Mouse (Mus musculus): ENCODE results near the gene Olfr679. TPM values are rescaled to one million over a fixed set of nuclear protein-coding genes. Genes with fewer than 3 reads are reported as not detected.
"Not testable (repeated sequence)": the region's sequence is repeated elsewhere in the genome, so short reads cannot be mapped to it uniquely, and the experiment has no call there.

Olfr679 gene
- not detected in 2 replicates for total RNA-seq (2014; fragmentation: Nextera tagmentation)
- not detected in 2 replicates for total RNA-seq (2017)

GRCm38 (mm10) chr7:105080905-105081304 lies at the start of gene Olfr679:
Olfr679 (plus strand) TSS chr7:105081205.
- no peak for ATAC-seq (replicated peaks; ENCODE audit: low FRiP score, low TSS enrichment, poor library complexity, severe bottlenecking)

DNA sequence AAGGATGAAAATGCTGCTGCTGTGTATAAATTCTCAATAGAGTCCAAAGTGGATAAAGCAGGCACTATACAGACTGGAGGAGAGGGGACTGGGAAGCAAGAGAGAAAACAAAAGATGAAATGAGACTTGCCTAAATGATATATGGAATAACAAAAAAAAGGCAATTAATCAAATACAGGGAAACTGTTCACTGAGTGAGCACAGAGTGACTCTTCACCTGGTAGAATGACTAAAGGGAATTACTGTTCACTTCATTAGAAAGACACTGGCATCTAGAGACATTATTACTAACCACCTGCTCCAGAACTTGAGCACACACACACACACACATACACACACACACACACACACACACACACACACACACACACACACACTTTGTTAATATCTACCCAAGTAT lies 48.6 kb upstream of the Olfr679 start, which contains the start of gene Olfr676:
Olfr676 (plus strand) TSS at position 301 of the 400 bp plus-strand sequence.
- no peak for ATAC-seq (replicated peaks; ENCODE audit: low FRiP score, low TSS enrichment, poor library complexity, severe bottlenecking)

GRCm38 (mm10) chr7:105033836-105034235 lies 47.2 kb upstream of the Olfr679 start:
- not testable (repeated sequence) for ATAC-seq (replicated peaks; ENCODE audit: low FRiP score, low TSS enrichment, poor library complexity, severe bottlenecking)

- no peak for ATAC-seq (replicated peaks; ENCODE audit: low FRiP score, low TSS enrichment, poor library complexity, severe bottlenecking)
Observed at GRCm38 (mm10) chr7:105058951-105059350, 22.1 kb upstream of the Olfr679 start.

- ATAC-seq (replicated peaks; ENCODE audit: low FRiP score, low TSS enrichment, poor library complexity, severe bottlenecking) = no peak
Observed at GRCm38 (mm10) chr7:105064175-105064574, 16.8 kb upstream of the Olfr679 start, which contains the start of gene Olfr678. Olfr678 (plus strand) TSS chr7:105064475.

- not testable (repeated sequence) for ATAC-seq (replicated peaks; ENCODE audit: low FRiP score, low TSS enrichment, poor library complexity, severe bottlenecking)
Observed at GRCm38 (mm10) chr7:105092717-105093116, 11.7 kb downstream of the Olfr679 start, which contains the start of gene Olfr680-ps1. Olfr680-ps1 (minus strand) TSS chr7:105092817.

GRCm38 (mm10) chr7:105116536-105116935 lies 35.5 kb downstream of the Olfr679 start, which contains the start of gene Olfr681:
Olfr681 (plus strand) TSS chr7:105116836.
- ATAC-seq (replicated peaks; ENCODE audit: low FRiP score, low TSS enrichment, poor library complexity, severe bottlenecking) = no peak

Other genes starting within 250 kb of the Olfr679 start
- not detected in 2 replicates for gene Usp17lb, start 238.6 kb upstream of the Olfr679 start, total RNA-seq (2014; fragmentation: Nextera tagmentation)
- gene Usp17lb, start 238.6 kb upstream of the Olfr679 start, total RNA-seq (2017) = not detected in 2 replicates
- not detected in 2 replicates for gene Usp17la, start 224.2 kb upstream of the Olfr679 start, total RNA-seq (2014; fragmentation: Nextera tagmentation)
- not detected in 2 replicates for gene Usp17la, start 224.2 kb upstream of the Olfr679 start, total RNA-seq (2017)
- gene Olfr665, start 203.2 kb upstream of the Olfr679 start, total RNA-seq (2014; fragmentation: Nextera tagmentation) = not detected in 2 replicates
- not detected in 2 replicates for gene Olfr665, start 203.2 kb upstream of the Olfr679 start, total RNA-seq (2017)
- not detected in 2 replicates for gene Olfr666, start 185.3 kb upstream of the Olfr679 start, total RNA-seq (2014; fragmentation: Nextera tagmentation)
- not detected in 2 replicates for gene Olfr666, start 185.3 kb upstream of the Olfr679 start, total RNA-seq (2017)
- gene Olfr667, start 159.7 kb upstream of the Olfr679 start, total RNA-seq (2014; fragmentation: Nextera tagmentation) = not detected in 2 replicates
- gene Olfr667, start 159.7 kb upstream of the Olfr679 start, total RNA-seq (2017) = not detected in 2 replicates
- gene Olfr668, start 153.1 kb upstream of the Olfr679 start, total RNA-seq (2014; fragmentation: Nextera tagmentation) = not detected in 2 replicates
- gene Olfr668, start 153.1 kb upstream of the Olfr679 start, total RNA-seq (2017) = not detected in 2 replicates
- not detected in 2 replicates for gene Olfr669, start 147.0 kb upstream of the Olfr679 start, total RNA-seq (2014; fragmentation: Nextera tagmentation)
- not detected in 2 replicates for gene Olfr669, start 147.0 kb upstream of the Olfr679 start, total RNA-seq (2017)
- not detected in 2 replicates for gene Olfr670, start 118.6 kb upstream of the Olfr679 start, total RNA-seq (2014; fragmentation: Nextera tagmentation)
- gene Olfr670, start 118.6 kb upstream of the Olfr679 start, total RNA-seq (2017) = not detected in 2 replicates
- gene Olfr671, start 102.1 kb upstream of the Olfr679 start, total RNA-seq (2014; fragmentation: Nextera tagmentation) = not detected in 2 replicates
- not detected in 2 replicates for gene Olfr671, start 102.1 kb upstream of the Olfr679 start, total RNA-seq (2017)
- gene Olfr672, start 79.2 kb upstream of the Olfr679 start, total RNA-seq (2014; fragmentation: Nextera tagmentation) = not detected in 2 replicates
- not detected in 2 replicates for gene Olfr672, start 79.2 kb upstream of the Olfr679 start, total RNA-seq (2017)
- gene Olfr675, start 52.7 kb upstream of the Olfr679 start, total RNA-seq (2014; fragmentation: Nextera tagmentation) = not detected in 2 replicates
- gene Olfr675, start 52.7 kb upstream of the Olfr679 start, total RNA-seq (2017) = not detected in 2 replicates
- gene Olfr676, start 48.5 kb upstream of the Olfr679 start, total RNA-seq (2014; fragmentation: Nextera tagmentation) = not detected in 2 replicates
- not detected in 2 replicates for gene Olfr676, start 48.5 kb upstream of the Olfr679 start, total RNA-seq (2017)
- gene Olfr677, start 29.8 kb upstream of the Olfr679 start, total RNA-seq (2014; fragmentation: Nextera tagmentation) = not detected in 2 replicates
- not detected in 2 replicates for gene Olfr677, start 29.8 kb upstream of the Olfr679 start, total RNA-seq (2017)
- not detected in 2 replicates for gene Olfr678, start 16.7 kb upstream of the Olfr679 start, total RNA-seq (2014; fragmentation: Nextera tagmentation)
- gene Olfr678, start 16.7 kb upstream of the Olfr679 start, total RNA-seq (2017) = not detected in 2 replicates
- not detected in 2 replicates for gene Olfr680-ps1, start 11.6 kb downstream of the Olfr679 start, total RNA-seq (2014; fragmentation: Nextera tagmentation)
- not detected in 2 replicates for gene Olfr680-ps1, start 11.6 kb downstream of the Olfr679 start, total RNA-seq (2017)
- gene Olfr681, start 35.6 kb downstream of the Olfr679 start, total RNA-seq (2014; fragmentation: Nextera tagmentation) = not detected in 2 replicates
- not detected in 2 replicates for gene Olfr681, start 35.6 kb downstream of the Olfr679 start, total RNA-seq (2017)
- gene Olfr683, start 65.8 kb downstream of the Olfr679 start, total RNA-seq (2014; fragmentation: Nextera tagmentation) = not detected in 2 replicates
- not detected in 2 replicates for gene Olfr683, start 65.8 kb downstream of the Olfr679 start, total RNA-seq (2017)
- gene Olfr684, start 82.4 kb downstream of the Olfr679 start, total RNA-seq (2014; fragmentation: Nextera tagmentation) = not detected in 2 replicates
- not detected in 2 replicates for gene Olfr684, start 82.4 kb downstream of the Olfr679 start, total RNA-seq (2017)
- gene Olfr685, start 104.8 kb downstream of the Olfr679 start, total RNA-seq (2014; fragmentation: Nextera tagmentation) = not detected in 2 replicates
- gene Olfr685, start 104.8 kb downstream of the Olfr679 start, total RNA-seq (2017) = not detected in 2 replicates
- gene Olfr686, start 126.3 kb downstream of the Olfr679 start, total RNA-seq (2014; fragmentation: Nextera tagmentation) = not detected in 2 replicates
- not detected in 2 replicates for gene Olfr686, start 126.3 kb downstream of the Olfr679 start, total RNA-seq (2017)
- gene Olfr688, start 206.9 kb downstream of the Olfr679 start, total RNA-seq (2014; fragmentation: Nextera tagmentation) = not detected in 2 replicates
- not detected in 2 replicates for gene Olfr688, start 206.9 kb downstream of the Olfr679 start, total RNA-seq (2017)
- gene Olfr689, start 230.0 kb downstream of the Olfr679 start, total RNA-seq (2014; fragmentation: Nextera tagmentation) = not detected in 2 replicates
- not detected in 2 replicates for gene Olfr689, start 230.0 kb downstream of the Olfr679 start, total RNA-seq (2017)